Mouse (Mus musculus): ENCODE measurements at regions not wholly inside any gene's neighbourhood (a gene's known extent, or its start where the extent isn't known, plus 50 kb on each side); places are given as distances from the start of the nearest gene placed in this dataset.

DNA sequence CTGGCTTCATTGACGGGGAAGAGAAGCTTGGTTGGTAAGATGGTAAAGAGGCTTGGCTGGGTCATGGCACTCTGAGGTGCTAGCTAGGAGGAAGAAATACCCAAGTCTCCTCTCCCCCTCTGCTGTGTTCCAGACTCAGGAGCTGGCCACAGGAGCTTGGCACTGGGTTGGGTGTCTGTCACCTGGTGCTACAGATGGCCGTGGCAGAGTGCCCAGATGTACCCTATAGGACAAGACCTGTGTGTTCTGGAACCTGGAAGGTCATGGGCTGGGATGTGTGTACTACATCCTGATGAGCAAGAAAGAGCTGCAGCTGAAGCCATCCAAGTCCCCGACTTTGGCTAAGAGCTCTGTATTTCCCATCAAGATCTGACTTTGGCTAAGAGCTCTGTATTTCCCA is 72.4 kb downstream of the Nupl2 start:
- no peak for DNase-seq (ENCODE audit: low spot score in 2 of 2)

DNA sequence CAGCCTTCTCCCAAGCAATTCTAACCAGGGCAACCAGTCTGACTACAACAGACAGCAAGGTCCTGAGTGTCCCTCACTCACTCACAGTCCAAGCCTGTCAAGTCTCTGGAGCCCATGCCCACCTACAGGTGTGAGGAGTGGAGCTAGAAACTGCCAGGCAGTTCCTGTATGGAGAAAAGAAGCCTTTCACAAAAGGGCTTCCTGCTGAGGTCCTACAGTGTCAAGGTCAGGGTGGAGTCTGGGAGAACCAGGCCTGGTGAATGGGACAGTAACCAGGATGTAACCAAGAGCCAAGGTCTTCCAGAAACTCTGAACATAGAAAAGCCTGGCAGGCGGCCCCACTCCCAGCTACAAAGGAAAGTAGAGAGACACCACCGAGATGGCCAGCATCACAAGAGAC is 74.2 kb downstream of the Nupl2 start:
- no peak for DNase-seq (ENCODE audit: low spot score in 2 of 2)

DNA sequence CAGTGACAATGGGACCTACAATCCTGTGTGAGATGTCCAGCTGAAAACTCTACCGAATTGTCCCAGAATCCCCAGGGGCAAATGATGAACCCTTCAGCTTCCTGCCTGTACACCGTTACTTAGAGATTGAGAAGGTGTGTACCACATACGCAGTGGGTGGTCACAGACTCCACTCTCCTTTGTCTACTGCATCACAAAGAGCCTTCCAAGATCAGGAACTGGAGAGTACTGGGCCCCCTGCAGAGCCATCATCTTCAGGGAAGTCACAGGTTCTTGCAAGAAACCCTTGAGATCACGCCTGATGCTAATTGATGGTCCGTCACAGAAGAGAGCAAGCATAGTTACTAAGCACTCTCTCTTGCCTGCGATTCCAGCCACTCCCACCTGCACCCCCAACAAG is 79.4 kb downstream of the Nupl2 start:
- no peak for DNase-seq (ENCODE audit: low spot score in 2 of 2)

DNA sequence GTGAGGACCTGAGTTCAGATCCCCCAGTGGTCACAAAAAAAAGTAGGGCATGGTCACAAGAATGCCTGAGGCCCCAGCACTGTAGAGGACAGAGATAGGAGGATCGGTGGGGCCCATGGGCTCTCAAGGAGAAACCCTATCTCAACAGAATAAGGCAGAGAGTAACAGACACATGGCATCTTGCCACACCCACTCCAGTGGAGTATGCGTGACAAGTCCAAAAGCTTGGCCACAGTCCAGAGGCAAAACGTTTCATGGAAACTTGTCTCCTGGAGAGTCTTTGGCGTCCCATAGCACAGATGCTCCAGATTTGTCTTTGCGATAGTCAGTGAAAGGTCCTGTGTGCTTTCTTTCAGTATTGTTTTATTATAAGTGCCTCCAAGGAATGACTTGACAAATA is 90.7 kb downstream of the Nupl2 start:
- no peak for DNase-seq (ENCODE audit: low spot score in 2 of 2)

DNA sequence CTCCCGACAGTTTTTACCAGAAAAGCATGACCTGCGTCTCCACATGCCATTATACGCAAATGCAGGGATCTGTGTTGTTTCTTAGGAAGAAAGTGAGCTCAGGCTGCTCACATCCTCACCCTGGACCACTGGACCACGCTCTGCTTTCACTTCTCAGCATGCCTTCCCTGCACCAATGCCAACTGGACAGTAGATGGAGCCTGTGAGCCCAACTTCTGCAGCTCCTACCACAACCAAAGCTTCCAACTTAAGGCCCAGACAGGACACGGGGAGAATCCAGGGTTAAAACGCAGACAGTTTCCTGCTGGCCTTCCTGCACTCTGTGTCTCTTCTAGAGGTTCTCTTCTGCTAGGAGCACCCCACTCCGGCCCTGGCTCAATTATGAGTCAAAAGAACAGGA is 90.3 kb downstream of the Kcnh2 start:
- peak; percentile 16 to 62 for DNase-seq (ENCODE audit: low spot score in 2 of 2)

DNA sequence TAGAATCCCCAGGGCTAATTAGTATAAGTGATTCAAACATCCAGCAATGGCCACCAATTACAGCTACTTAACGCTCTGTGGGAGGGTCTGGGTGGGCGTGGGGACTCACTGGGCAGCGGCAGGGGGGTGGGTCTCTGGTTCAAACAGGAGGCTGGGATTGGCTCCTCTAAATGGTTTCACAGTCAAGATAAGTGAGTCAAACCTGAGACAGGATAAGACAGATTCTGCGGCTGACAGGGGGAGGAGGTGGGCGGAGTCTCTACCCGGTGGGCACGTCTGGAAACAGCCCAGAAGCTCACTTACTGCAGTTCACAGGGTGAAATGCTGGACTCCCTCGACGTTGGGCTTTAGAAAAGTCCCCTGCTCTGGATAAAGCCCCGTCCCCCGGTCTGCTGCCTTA is 89.3 kb downstream of the Kcnh2 start:
- DNase-seq (ENCODE audit: low spot score in 2 of 2): no peak

DNA sequence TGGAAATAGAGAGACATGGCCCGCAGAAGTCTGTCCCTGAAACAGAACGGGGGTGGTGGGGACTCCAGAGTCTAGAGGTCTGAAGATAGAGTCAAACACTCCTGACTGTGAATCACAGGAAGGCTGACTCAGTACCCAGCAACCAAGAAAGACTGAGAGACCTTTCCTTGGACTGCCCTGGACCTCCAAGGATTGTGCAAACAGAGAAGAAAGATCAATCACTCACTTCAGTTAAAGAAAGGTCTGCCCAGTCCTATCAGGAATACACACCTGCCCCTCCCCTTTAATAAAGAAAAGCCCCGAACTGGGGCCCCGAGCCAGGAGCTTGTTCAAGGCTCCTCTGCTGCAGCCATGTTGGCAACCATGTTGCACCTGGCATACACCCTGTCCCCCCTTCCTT is 87.3 kb downstream of the Kcnh2 start:
- DNase-seq (ENCODE audit: low spot score in 2 of 2): no peak

DNA sequence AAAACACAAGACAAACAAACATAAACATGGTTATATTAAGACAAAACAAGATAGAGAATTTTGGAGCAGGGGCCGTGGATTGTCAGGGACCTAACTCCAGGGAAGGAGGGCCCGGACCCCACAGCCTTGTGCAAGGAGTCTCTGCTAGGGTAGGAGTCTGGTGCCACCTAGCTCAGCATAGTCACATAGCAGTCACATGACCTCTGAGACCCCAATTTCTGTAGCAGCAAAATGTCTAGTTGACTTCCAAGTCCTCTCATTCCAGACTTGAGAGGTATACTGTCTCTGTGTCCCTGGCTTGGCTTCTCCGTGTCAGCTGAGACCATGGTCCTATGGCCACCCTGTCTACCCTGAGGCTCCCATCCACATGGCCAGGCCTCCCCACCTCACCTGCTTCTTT is 86.0 kb downstream of the Kcnh2 start:
- no peak for DNase-seq (ENCODE audit: low spot score in 2 of 2)

DNA sequence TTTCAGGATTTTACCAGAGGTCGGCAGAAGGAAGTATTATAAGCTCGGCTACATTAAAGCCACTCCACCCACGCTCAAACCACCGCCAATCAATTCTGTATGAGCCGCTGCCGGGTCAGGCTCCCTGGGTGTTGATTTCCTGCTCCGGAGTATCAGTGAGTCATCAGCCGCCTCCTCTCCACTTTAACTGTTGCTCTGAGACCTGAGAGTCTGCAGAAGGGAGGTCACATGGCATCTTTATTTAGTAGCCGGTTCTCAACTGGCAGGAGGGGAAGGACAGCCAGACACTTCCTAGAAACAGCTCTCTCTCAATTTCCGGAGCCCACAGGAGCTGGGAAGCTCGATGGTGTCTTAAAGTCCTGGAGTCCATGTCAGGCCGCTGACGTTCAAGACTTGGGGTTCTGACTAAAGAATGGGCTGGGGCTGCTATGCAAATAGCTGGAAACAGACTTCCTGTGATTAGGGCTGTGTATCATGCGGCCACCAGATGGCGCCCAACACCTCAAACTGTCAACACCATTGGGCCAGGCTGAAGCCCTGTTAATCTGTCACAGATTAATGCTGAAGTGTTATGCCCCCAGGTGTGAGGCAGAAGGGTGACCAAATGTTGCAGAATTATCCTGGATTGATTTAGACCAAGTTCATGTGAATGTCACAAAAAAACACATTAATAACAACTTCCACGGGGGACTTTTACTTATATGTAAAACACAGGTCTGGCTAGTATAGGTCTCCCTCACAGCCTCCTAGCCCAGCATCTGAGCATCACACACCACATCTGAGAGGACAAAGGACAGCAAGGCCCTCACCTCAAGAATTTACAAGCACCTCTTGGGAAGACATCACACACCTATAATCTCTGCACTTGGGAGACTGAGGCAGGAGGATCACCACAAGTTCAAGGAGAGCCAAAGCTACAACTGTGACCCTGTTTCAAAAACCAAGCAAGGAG is 84.8 kb downstream of the Kcnh2 start:
- peak; percentile 55 to 85 for DNase-seq (ENCODE audit: low spot score in 2 of 2)

Measured in spleen, postnatal 10 days (tissue).